Comparison of ENCODE assay signal across 23 mouse cellular contexts in the genomic region with DNA sequence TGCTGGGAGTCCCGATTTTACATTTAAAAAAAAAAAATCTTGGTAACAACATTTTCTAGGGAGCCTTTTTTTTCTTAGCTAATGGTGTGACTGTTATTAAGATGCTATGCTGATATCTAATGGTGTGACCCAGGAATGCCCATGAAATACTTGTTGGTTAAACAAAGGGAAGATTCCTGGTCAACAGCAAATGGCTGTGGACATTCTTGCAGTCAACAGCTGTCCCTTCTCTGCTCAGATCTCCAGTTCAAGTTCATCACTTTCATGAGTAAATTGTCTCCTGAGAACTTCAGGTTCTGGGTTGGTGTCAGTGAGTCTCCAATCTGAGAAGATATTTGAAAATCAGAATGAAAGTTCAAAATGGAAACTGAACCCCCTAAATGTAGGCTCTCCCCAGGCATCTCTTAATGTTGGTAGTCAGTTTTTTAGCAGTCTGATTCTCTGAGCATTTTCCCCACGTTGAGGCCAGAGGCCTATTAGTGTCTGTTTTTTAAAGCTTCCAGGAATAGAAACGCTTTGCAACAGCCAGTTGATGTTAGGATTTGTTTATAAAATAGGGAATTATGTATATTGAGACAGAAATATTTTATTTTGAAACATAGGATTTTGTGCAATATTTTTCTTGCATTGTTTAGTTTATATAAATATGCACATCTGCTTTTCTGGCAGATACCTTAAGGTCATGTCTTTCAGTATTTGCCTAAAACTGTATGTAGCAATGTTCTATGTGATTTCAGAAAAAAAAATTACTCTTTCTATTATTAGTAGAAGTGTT.
DNase-seq lines count a peak whose midpoint lies in the region; ATAC-seq lines count a peak whose summit lies in the region.
"Had no signal": no experiment of that assay in that cellular context is flagged by ENCODE, and none has a peak within 500 bp of the region (broad histone marks: within the 10 kb centered on the region; RNA-seq: fewer than 3 reads in every experiment).

No protein-coding gene starts in this region.

- peak overlapping the region; percentile 76 for H3K27ac ChIP-seq in lung, embryonic 15.5 days
- H3K27ac ChIP-seq in intestine, embryonic 15.5 days, result peak overlapping the region; percentile 66
- peak overlapping the region; percentile 73 for H3K27ac ChIP-seq in intestine, embryonic 16.5 days (ENCODE audit: low read length)
- peak overlapping the region; percentile 72; the same call in 1 of the 2 replicates for H3K27ac ChIP-seq in stomach, embryonic 15.5 days
- H3K27ac ChIP-seq: embryonic facial prominence, embryonic 12.5 days; embryonic facial prominence, embryonic 15.5 days; heart, adult 2 months; hindbrain, embryonic 12.5 days had no signal

- H3K4me2 ChIP-seq in lung, embryonic 15.5 days, result no peak overlapping the region
- no peak overlapping the region for H3K4me2 ChIP-seq in intestine, embryonic 15.5 days (replicated peaks)
- H3K4me2 ChIP-seq in intestine, embryonic 16.5 days (ENCODE audit: low read depth, low read length), result no peak overlapping the region
- H3K4me2 ChIP-seq in stomach, embryonic 15.5 days, result no peak overlapping the region
- H3K4me2 ChIP-seq: embryonic facial prominence, embryonic 12.5 days; embryonic facial prominence, embryonic 15.5 days; heart, embryonic 11.5 days; hindbrain, embryonic 12.5 days had no signal

- no peaks in the 10 kb centered on the region for H3K9me3 ChIP-seq in lung, embryonic 15.5 days
- H3K9me3 ChIP-seq in intestine, embryonic 15.5 days, result no peaks in the 10 kb centered on the region
- H3K9me3 ChIP-seq in intestine, embryonic 16.5 days (ENCODE audit: control insufficient read depth, low read length), result no peaks in the 10 kb centered on the region
- H3K9me3 ChIP-seq in stomach, embryonic 15.5 days, result no peaks in the 10 kb centered on the region
- H3K9me3 ChIP-seq: embryonic facial prominence, embryonic 12.5 days; embryonic facial prominence, embryonic 15.5 days; hindbrain, embryonic 12.5 days had no signal

- peak; percentile 73; the same call in 1 of the 2 replicates for ATAC-seq in lung, embryonic 15.5 days (ENCODE audit: borderline replicate concordance, extremely low read depth, low FRiP score, low TSS enrichment)
- peak; percentile 34; the same call in 1 of the 2 replicates for ATAC-seq in intestine, embryonic 15.5 days
- peak; percentile 36; the same call in 1 of the 2 replicates for ATAC-seq in intestine, embryonic 16.5 days
- no peak for ATAC-seq in stomach, embryonic 15.5 days (ENCODE audit: insufficient read depth, low FRiP score, low read depth)
- no peak for ATAC-seq in megakaryocyte, adult 5-6 weeks (ENCODE audit: poor library complexity, severe bottlenecking)
- ATAC-seq: CD4-positive, CD25-positive, alpha-beta regulatory T cell, adult 4 months; forebrain, embryonic 14.5 days; forebrain, postnatal 0 days had no signal

- H3K4me1 ChIP-seq in lung, embryonic 15.5 days, result peaks cover 18% of the 10 kb centered on the region; the same call in 1 of the 2 replicates
- H3K4me1 ChIP-seq in intestine, embryonic 15.5 days (replicated peaks), result no peaks in the 10 kb centered on the region
- no peaks in the 10 kb centered on the region for H3K4me1 ChIP-seq in intestine, embryonic 16.5 days (ENCODE audit: control insufficient read depth, insufficient read depth, low read length)
- H3K4me1 ChIP-seq in stomach, embryonic 15.5 days, result peaks cover 2% of the 10 kb centered on the region; the same call in 1 of the 2 replicates
- H3K4me1 ChIP-seq: embryonic facial prominence, embryonic 12.5 days; embryonic facial prominence, embryonic 15.5 days; hindbrain, embryonic 12.5 days had no signal

- no peaks in the 10 kb centered on the region for H3K36me3 ChIP-seq in lung, embryonic 15.5 days
- no peaks in the 10 kb centered on the region for H3K36me3 ChIP-seq in intestine, embryonic 15.5 days
- H3K36me3 ChIP-seq in intestine, embryonic 16.5 days (ENCODE audit: control insufficient read depth, insufficient read depth, low read length), result no peaks in the 10 kb centered on the region
- no peaks in the 10 kb centered on the region for H3K36me3 ChIP-seq in stomach, embryonic 15.5 days
- H3K36me3 ChIP-seq: embryonic facial prominence, embryonic 12.5 days had no signal

- no peak overlapping the region for H3K4me3 ChIP-seq in lung, embryonic 15.5 days
- H3K4me3 ChIP-seq in intestine, embryonic 15.5 days (replicated peaks), result no peak overlapping the region
- H3K4me3 ChIP-seq in intestine, embryonic 16.5 days (ENCODE audit: low read length), result no peak overlapping the region
- H3K4me3 ChIP-seq in stomach, embryonic 15.5 days (replicated peaks), result no peak overlapping the region
- H3K4me3 ChIP-seq: embryonic facial prominence, embryonic 12.5 days; embryonic facial prominence, embryonic 15.5 days; heart, adult 2 months; hindbrain, embryonic 12.5 days had no signal

- 49% methylated on average over 3 of the region's 3 CpGs for WGBS in lung, embryonic 15.5 days
- 57% methylated on average over 3 of the region's 3 CpGs for WGBS in intestine, embryonic 15.5 days
- 50% methylated on average over 3 of the region's 3 CpGs for WGBS in intestine, embryonic 16.5 days
- whole genome bisulfite sequencing in stomach, embryonic 15.5 days, result 61% methylated on average over 3 of the region's 3 CpGs

- no peak overlapping the region for H3K9ac ChIP-seq in lung, embryonic 15.5 days
- no peak overlapping the region for H3K9ac ChIP-seq in intestine, embryonic 15.5 days
- no peak overlapping the region for H3K9ac ChIP-seq in intestine, embryonic 16.5 days (ENCODE audit: low read depth, low read length)
- H3K9ac ChIP-seq in stomach, embryonic 15.5 days, result no peak overlapping the region
- H3K9ac ChIP-seq: embryonic facial prominence, embryonic 12.5 days; embryonic facial prominence, embryonic 15.5 days; forebrain, postnatal 0 days; hindbrain, embryonic 12.5 days had no signal

- no peaks in the 10 kb centered on the region for H3K27me3 ChIP-seq in lung, embryonic 15.5 days
- H3K27me3 ChIP-seq in intestine, embryonic 15.5 days (replicated peaks), result no peaks in the 10 kb centered on the region
- H3K27me3 ChIP-seq in intestine, embryonic 16.5 days (replicated peaks; ENCODE audit: control insufficient read depth, insufficient read depth, low read length), result no peaks in the 10 kb centered on the region
- H3K27me3 ChIP-seq in stomach, embryonic 15.5 days (replicated peaks), result no peaks in the 10 kb centered on the region
- H3K27me3 ChIP-seq: embryonic facial prominence, embryonic 12.5 days; embryonic facial prominence, embryonic 15.5 days; hindbrain, embryonic 12.5 days had no signal

- no peak for DNase-seq in lung, postnatal 10 days
- DNase-seq in heart, adult 9 months (ENCODE audit: low spot score in 2 of 2), result no peak
- no peak for DNase-seq in kidney, postnatal 4 days
- DNase-seq: adrenal gland, adult 2 months; adrenal gland, postnatal 14 days; cerebellum, adult 11 months; cerebellum, adult 2 months; cerebellum, adult 9-11 months; cerebellum, postnatal 25 days; forebrain, postnatal 0 days; gastrocnemius, postnatal 25 days; heart, adult 2 months had no signal

Comparison
In these comparisons a context has a peak if more than half of its experiments do, and no peak if none do; other contexts are left out.
1. ATAC-seq: peak in lung, embryonic 15.5 days (single experiment), intestine, embryonic 15.5 days (single experiment) and intestine, embryonic 16.5 days (single experiment); none in stomach, embryonic 15.5 days (single experiment) and megakaryocyte, adult 5-6 weeks (single experiment).
2. Peak in every context shown above with its lines, with median percentiles within 50 percentile points of each other: H3K27ac ChIP-seq.